Mouse (Mus musculus) adrenal gland, adult 18-20 months (tissue): ENCODE results near the gene Rcor1. TPM values are rescaled to one million over a fixed set of nuclear protein-coding genes. Genes with fewer than 3 reads are reported as not detected.

ENCODE experiments used
- DNase-seq, 2 experiments: peaks; one replicate each; pipeline ENCODE4 v3.0.0; 2021 to 2022; ENCODE audit warnings: low spot score in 2 of 2
- total RNA-seq, 2 experiments: library from RNA; stranded (reverse); gene quantifications; 1 replicate in 1 of 2; 2 replicates in 1 of 2; pipeline ENCODE4 v1.2.3; 2021

Gene Rcor1
- total RNA-seq, 2 experiments from 2014 or later = 53.5 to 58.5 TPM

DNA sequence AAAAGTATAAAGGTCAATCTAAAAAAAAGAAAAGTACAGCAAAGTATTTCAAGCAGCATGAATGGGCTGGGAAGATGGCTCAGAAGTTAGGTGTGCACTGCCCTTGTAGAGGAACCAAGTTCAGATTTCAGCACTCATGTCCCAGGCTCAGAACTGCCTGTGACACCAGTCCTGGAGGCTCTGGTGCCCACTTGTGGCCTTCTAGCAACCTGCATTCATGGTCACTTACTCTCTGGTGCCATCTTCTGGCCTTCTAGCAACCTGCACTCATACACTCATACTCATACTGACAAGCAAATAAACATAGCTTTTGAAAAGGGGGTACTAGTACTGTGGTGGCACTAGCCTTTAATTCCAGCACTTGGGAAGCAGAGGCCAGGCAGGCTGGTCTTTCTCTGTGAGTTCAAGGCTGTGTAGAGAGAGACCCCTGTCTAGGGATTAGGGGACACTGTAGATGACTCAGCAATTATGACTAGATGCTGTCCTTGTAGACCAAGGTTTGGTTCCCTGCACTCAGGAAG, 83.2 kb downstream of the Rcor1 start:
- no peak for DNase-seq

DNA sequence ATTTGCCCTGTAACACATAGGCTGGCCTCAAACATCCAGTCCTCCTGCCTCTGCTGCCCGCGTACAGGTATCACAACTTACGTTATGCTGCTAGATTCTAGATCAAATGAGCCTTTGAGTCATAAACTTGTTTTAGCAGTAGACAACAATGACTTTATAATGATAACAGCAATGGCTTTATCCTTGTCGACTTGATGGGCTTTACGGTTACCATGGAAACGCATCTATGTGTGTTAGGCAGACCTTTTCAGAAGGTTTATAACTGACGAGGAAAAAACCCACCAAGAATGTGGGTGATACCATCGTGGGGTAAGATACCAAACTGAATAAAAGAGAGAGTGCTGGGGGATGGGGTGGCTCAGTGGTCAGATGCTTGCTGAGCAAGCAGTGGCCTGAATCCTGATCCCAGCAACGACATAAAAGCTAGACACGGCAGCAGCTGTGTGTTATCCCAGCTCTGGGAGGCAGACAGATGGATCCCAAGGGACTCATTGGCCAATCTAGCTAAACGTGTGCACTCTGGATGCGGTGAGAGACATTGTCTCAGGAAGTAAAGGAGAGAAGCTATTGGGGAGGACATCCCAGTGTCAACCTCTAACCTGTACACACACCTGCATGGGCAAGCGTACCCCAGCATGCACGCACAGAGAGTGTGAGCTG, 85.6 kb downstream of the Rcor1 start:
- no peak for DNase-seq

DNA sequence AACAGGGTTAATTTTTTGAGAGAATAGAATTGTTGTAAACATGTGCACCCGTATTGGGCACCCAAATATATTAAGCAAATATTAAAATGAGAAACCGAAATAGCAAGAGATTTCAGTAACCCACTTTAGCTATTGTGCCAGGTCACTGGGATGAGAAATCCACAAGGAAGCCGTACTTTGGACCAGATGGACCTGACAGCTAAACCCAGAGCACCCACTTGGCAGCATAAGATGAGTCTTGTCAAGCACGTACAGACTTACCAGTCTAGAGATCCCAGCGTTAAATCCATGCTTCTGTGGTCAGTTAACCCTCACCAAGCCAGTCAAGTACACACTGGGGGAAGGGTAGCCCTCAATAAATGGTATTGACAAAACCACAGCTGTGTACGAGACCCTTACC, 86.5 kb downstream of the Rcor1 start:
- no peak for DNase-seq

DNA sequence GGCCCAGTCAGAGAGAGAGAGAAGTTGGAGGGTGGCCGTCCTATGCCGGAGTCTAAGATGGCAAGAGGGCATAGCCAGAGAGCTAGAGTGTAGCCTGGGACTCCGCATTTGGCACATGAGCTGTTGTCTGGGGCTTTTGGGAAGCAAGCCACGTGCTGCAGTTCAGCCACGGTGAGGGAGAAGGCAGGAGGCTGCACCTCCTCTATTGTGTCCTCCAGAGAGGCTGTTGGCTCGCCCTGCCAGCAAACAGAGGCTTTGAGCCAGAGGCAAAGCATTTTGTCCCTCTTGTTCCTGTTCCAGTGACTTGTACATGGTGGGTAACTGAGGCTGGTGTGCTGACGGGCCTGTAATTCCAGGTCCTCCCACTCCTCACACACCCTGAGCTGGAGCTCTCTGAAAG, 95.0 kb downstream of the Rcor1 start:
- DNase-seq = no peak

DNA sequence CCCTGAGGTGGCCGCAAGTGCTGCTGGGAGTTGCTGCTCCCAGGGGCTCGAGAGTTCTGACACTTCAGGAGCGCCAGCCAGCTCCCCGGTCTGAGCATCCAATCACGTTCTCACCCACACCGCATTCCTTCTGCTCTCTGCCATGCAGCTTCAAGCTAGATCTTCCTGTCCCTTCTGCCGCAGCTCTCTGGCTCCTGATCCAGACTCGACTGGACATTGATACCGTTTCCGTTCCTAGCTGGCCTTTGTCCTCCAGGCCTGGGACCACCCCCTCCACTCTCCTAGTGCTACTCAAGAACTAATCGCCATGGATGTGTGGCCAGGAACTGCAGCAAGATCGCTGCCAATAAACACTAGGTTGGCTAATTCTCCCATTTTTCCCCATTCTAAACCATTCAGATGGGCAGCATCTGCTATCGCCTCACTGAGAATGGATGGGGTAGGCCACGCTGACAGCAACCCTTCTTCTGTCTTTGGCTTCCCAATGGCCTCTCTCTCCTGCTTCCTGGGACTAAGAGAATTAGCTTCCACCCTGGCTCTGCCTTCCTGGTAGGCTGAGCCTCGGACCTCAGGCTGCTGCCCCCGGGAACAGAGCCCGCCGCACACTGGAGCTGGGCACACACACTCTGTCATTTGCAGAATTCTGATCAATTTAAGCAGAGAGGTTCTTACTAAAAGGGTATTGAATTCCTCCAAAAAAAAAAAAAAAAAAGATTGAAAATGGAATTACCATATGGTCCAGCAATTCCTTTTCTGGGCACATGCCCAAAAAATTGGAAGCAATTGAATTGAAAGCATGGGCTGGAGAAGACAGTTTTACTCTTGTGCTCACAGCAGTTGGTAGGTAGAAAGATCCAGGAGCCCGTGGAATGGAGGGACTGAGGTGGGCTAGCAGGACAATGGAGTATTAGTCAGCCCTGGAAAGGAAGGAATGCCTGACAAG, 95.9 kb downstream of the Rcor1 start:
- no peak for DNase-seq

DNA sequence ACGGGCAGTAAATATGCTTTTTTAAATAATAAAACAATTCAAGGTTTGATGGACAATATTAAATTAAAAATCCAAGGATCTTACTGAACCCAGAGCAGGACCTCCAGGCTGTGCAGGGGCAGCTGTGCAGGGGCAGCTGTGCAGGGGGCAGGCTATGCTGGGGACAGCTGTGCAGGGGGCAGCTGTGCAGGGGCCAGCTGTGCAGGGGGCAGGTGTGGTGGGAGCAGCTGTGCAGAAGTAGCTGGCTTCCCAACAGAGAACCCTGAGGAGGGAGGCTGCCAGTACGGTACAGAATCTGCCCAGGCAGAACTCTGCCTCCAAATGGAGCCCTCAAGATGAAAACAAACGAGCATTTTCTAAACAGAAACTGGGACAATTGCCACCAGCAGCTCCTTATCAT, 96.8 kb downstream of the Rcor1 start:
- DNase-seq = no peak

DNA sequence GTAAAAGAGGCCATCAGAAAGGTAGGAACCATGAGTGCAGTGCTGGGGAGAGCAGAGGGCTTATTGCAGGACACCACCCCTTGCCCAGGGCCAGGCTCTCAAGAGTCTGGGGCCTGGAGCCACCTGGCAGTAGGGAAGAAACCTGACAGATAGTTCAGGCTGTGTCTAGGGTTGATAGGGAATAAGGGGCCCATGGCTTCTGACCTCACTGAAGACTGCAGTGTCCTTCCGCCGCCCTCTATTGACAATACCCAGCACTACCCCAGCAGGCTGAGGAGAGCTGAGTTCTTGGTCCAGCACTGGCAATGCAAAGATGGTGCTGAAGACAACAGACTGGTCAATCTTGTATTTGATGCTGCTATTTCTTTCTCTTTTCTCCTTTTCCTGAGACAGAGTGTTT, 97.9 kb downstream of the Rcor1 start:
- DNase-seq = no peak

DNA sequence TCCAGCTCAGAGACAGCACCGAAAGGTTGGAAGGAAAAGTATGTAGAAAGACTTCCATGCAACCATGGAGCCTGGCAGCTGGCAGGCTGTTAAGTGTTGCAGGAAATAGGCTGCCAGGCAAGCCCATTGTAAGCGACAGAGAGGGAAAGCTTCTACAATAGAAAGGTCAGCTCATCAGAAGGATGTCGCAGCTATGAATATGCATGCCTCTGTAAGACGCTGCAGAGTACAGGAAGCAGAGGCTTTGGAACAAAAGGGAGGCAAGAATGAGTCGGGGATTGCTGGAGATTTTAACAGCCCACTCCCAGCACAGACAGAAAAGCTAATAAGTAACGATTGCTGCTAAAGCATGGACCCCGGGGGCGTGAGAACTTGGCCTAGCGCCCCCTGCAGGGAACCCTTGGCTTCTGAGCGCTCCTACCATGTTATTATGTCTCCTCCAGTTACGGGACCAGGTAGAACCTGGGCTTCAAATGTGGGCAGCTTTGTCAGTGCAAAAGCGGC, 103.9 kb downstream of the Rcor1 start:
- no peak for DNase-seq

DNA sequence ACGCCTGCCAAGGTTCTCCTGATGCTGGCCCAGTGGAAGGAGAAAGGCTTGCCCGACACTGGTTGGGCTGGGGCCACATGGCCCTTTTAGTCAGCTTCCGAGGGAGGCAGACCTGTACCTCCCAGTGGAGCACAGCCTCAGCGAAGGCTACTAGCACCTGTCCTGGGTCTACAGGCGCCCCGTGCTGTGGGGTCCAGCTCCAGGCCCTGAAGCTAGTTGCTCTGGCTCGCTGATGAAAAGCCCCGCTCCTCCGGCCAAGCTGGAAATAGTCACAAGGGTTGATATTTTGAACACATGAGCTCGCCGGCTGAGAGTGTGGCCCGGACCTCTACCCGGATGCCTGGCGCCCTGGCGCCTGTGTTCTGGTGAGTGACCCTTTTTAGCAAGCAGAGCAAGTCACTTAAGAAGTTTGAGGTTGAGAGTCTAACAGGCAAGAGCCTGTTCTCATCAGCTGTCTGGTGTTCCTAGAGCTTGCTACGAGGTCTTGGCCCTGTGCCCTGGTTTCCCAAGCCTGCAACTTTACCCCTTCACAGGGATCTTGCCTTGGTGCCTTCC, 104.4 kb downstream of the Rcor1 start:
- no peak for DNase-seq

DNA sequence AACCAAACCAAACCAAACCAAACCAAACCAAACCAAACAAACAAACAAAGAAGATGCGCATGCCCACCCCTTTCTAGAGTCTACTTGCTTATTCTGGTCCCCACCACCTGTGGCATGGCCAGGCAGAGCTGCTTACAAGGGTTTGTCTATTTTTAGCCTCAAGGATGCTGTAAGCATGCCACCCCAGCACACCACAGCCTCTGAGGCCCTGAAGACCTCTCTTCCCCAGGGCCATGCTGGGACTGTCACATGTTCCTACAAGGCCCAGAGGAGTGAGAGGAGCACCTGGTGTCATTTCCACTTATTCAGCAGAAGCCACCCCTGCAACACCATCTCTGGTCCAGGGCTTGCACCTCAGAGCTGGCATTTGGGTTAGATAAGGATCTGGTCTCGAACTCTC, 105.4 kb downstream of the Rcor1 start:
- no peak for DNase-seq

DNA sequence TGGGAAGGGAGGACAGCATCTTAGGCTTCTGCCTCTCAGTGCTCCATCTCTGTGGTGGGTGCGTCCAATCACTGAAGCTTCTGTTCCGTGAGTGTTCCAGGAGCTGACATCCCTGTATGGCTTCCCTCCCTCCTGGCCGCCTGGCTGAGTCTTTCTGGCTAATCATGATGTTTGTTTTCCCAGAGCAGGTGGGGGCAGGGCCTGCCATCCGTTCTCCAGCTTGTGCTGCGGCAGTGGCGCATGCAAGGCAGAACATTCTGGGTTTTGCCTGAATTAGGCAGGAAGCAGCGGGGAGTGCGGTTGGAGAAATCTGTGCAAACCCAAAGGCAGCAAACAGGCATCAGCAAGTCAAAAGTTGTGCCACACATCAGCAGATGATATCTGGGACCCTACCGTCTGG, 106.1 kb downstream of the Rcor1 start:
- no peak for DNase-seq

DNA sequence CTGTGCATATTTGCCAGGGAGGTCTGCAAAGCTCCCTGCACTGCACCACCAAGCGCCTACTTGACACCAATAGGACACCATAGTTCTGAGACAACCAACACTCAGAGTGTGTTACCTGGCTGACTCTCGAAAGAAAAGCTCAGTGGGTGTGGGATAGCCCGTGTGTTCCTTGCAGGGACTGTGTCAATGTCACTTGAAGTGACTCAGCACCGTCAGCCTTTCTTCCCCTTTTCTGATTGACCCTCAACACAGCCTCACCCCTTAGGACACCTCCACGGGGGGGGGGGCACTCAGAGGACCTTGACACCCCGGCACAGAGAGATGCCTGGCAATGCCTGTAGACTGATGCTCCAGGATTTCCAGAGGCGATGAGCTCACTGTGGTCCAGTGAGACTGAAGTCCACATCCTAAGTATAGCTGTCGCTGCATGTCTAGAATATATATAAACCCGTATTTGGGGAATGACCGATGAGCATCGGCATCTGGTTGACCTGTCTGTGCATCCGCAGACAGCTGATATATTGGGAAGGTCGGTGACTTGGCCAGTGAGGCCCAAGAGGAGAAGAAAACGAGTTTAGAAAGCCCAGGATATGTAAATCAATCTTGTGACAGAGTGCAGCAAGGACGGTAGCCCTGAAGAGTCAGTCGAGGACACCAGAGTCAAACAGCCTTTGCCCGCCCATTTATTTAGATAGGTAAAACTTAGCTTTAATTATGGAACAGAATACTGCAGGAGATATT, 110.5 kb downstream of the Rcor1 start:
- no peak for DNase-seq

DNA sequence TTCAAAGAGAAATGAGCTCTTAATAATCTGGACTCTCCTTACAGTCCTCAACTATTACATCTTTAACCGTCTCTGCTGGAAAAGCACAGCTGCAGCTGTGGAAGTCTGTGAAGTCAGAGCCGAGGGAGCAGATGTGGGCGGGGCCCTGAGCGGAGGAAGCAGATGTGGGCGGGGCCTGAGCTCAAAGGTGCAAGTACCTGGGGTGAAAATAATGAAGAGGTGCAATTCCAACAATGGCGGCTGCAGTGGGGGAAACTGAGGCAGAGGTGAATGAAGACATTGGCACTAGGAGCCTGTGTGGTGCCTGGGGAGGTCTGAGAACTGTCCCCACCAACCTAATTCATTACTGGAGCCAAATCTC, 111.1 kb downstream of the Rcor1 start:
- no peak for DNase-seq

DNA sequence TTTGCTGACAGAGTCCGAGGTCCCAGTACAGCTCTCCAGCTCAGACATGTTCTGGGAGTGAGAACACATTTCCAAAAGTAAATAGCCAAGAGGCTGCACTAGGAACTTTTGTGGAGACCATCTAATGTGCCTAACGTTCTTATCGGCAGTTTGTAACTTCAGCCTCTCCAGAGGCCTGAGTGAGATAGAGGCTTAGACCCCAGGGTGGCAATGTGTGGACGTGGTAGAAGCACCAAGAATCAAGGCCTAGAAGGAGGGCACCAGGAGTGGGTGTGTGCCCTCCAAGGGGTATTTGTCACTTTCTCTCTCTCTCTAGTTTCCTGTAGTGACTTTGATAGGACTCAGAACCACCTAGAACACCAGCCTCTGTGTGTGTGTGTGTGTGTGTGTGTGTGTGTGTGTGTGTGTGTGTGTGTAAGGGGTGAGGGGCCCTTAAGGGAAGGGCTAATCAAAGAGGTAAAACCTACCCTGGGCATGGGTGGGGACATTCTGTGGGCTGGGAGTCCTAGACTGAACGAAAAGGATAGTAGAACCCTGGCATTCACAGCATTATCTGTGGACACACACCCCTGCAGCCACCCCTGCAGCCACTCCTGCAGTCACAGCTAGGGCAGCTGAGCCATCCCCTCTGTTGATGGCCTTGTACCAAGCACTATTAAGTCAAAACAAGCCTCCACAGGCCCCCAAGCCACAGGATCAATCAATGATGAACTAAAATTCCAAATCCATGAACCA, 112.4 kb downstream of the Rcor1 start:
- DNase-seq = no peak

DNA sequence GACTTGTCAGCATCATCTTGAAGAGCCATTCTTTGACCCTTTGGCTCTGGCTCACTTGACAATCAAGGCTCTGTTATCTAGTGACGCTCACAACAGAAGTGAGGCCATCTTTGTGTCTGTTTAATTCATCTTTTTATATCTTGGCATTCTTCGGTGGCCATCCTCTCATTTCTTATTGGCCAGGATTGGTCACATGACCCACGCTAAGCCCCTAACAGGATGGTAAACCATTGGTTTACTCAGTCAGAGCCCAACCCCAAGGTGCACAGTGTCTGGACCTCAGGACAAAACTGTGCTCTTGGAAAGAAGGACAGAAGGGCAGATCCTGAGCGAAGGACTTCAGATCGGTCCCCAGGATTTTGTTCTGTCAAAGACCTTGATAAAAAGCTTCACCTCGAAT, 113.4 kb downstream of the Rcor1 start:
- DNase-seq = no peak

DNA sequence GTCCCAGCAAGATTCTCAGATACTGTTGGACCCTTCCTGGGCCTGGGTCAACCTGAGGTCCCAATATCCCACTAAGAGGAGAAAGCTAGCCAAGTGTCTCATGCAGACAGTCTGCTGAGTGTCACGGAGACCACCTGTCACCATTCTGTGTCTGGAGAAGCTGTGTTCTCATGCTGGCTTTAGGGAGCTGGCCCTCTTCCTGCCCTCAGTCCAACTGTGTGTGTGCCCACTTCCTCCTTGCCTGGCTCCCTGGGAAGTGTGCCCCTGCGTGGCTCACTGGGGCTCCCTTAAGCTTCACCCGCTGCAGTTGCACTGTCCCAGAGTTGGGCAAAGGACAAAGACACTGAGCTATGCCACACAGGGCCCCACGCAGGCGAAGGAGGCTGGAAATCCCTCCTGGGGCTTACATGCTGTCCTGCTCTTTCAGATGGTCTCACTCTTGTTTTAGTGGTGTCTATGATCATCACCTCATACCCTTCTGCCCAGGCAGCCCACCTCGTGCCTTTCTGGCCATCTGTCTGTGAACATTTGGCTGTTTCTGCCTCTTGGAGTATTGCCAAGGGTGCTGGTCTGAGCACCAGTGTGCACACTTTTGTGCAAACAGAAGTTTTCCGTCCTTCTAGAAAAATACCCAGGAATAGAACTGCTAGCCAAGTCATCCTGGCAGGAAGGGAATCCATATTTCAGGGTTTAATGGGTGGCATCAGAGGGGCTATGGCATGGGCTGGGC, 114.0 kb downstream of the Rcor1 start:
- DNase-seq = no peak

DNA sequence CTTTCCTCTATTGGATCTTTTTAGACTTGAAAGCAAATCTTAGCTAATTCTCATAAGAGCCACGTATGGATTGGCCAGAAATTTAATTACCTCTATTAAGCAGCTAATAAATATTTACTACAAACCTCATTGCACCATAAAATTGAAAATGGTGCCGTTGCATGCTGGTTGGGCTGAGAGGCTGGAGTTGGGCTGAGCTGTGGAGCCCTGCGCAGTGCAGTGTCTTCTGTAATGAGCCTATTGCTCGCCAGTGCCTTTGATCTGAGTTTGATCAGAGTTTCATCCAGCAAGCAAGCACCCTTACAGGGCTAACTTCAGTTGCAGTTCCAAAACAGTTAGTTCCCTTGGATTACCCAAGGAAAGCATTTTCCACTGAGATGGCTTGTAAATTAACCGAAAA, 114.8 kb downstream of the Rcor1 start:
- DNase-seq = no peak

DNA sequence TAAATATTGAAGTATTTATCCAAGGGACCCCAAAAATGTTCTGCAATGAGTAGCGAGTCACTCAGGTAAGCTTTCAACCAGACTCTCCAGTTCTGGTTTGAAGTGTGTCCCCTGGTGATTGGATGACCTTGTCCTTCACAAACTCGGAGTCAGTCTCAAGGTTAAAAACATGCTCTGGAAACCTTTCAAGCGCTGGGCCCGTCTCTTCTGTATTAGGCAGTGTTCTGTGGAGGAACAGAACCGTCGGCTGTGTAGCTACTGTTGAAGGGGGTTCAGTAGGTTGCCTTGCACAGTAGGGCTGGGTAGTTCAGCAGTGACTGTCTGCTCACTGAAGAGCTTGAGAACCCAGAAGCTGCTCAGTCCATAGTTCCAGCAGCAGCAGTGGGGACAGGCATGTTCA, 115.5 kb downstream of the Rcor1 start:
- DNase-seq = no peak

DNA sequence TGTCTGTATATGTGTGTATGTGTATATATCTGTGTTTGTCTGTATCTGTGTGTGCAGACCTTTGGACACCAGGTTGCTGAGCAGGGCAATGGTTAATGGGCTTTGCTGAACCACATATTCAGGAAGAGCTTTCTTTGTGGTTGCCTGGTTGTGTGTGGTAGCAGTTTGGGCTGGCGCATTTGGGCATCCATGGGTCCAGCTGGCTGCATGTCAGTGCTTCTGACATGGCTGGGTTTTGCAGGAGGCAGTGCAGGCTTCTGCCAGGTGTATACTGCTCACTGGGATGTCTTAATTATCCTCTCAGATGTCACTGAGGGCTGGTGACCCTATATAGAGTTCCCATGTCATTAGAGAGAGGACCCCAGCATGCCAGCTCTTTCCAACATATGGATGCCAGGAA, 116.6 kb downstream of the Rcor1 start:
- no peak for DNase-seq
